Mouse (Mus musculus): ENCODE results near the gene Tent5d. TPM values are rescaled to one million over a fixed set of nuclear protein-coding genes. Genes with fewer than 3 reads are reported as not detected.

Gene Tent5d
- total and polyA plus RNA-seq, 3 experiments: 2.0 to 2.2 TPM; not detected in 1

GRCm38 (mm10) chrX:107790136-107790535 is 2.3 kb upstream of the Tent5d start:
- Histone ChIP-seq H3K9me3 (replicated peaks; ENCODE audit: insufficient read depth, low read length) (no peaks in the 10 kb centered on the region), H3K79me2 (ENCODE audit: control insufficient read depth, insufficient read depth, low read length, poor library complexity) (no peaks in the 10 kb centered on the region), H3K9ac (ENCODE audit: control insufficient read depth, low read depth, low read length, poor library complexity, severe bottlenecking) (no peak overlapping the region), H3K36me3 (ENCODE audit: control insufficient read depth in 1 of 2, insufficient read depth in 2 of 2, low read length in 2 of 2) (peaks cover 10 to 54% of the 10 kb centered on the region in 2 experiments), H3K4me1 (ENCODE audit: control insufficient read depth in 1 of 2, insufficient read depth in 2 of 2, low read length in 2 of 2) (peaks cover 0 to 8% of the 10 kb centered on the region in 2 experiments; a peak in 2 of 4 replicates), H3K4me3 (ENCODE audit: control insufficient read depth in 1 of 2, insufficient read depth in 1 of 2, low read depth in 2 of 2, low read length in 2 of 2) (no peak overlapping the region), H3K27me3 (ENCODE audit: control insufficient read depth in 1 of 2, insufficient read depth in 2 of 2, low read length in 2 of 2) (no peaks in the 10 kb centered on the region), H3K27ac (ENCODE audit: control insufficient read depth, low read depth, low read length) (no peak overlapping the region)
- TF ChIP-seq CHD1 (IDR thresholded peaks at IDR 0.05; ENCODE audit: low read depth, low read length): no peak
- no peak for TF ChIP-seq TBP (IDR thresholded peaks at IDR 0.05; ENCODE audit: low read depth, low read length)
- TF ChIP-seq USF1 (IDR thresholded peaks at IDR 0.05; ENCODE audit: low read depth, low read length): no peak
- TF ChIP-seq POLR2AphosphoS5 (IDR thresholded peaks at IDR 0.05; ENCODE audit: borderline replicate concordance, low read depth, low read length): no peak
- no peak for TF ChIP-seq TCF12 (IDR thresholded peaks at IDR 0.05; ENCODE audit: low read depth, low read length)
- TF ChIP-seq HCFC1 (IDR thresholded peaks at IDR 0.05; ENCODE audit: low read depth, low read length): no peak
- TF ChIP-seq NELFE (IDR thresholded peaks at IDR 0.05; ENCODE audit: low read depth, low read length): no peak
- TF ChIP-seq KAT2A (conservative IDR thresholded peaks at IDR 0.05; ENCODE audit: low read depth, low read length): no peak
- TF ChIP-seq POLR2A (IDR thresholded peaks at IDR 0.05; ENCODE audit: control insufficient read depth in 1 of 2, insufficient read depth in 1 of 2, low read depth in 1 of 2, low read length in 2 of 2, poor library complexity in 1 of 2): no peak
- DNase-seq (ENCODE audit: low read depth, low spot score): no peak

- no peaks in the 10 kb centered on the region for H3K79me2 ChIP-seq (ENCODE audit: control insufficient read depth, insufficient read depth, low read length, poor library complexity)
- H3K4me1 ChIP-seq (ENCODE audit: control insufficient read depth in 1 of 2, insufficient read depth in 2 of 2, low read length in 2 of 2): peaks cover 4 to 15% of the 10 kb centered on the region in 2 experiments; a peak in 3 of 4 replicates
- H3K27ac ChIP-seq (ENCODE audit: control insufficient read depth, low read depth, low read length): no peak overlapping the region
- peaks cover 17 to 49% of the 10 kb centered on the region in 2 experiments for H3K36me3 ChIP-seq (ENCODE audit: control insufficient read depth in 1 of 2, insufficient read depth in 2 of 2, low read length in 2 of 2)
- no peak overlapping the region for H3K9ac ChIP-seq (ENCODE audit: control insufficient read depth, low read depth, low read length, poor library complexity, severe bottlenecking)
- H3K27me3 ChIP-seq (ENCODE audit: control insufficient read depth in 1 of 2, insufficient read depth in 2 of 2, low read length in 2 of 2): no peaks in the 10 kb centered on the region
- H3K9me3 ChIP-seq (replicated peaks; ENCODE audit: insufficient read depth, low read length): no peaks in the 10 kb centered on the region
- H3K4me3 ChIP-seq (ENCODE audit: control insufficient read depth in 1 of 2, insufficient read depth in 1 of 2, low read depth in 2 of 2, low read length in 2 of 2): no peak overlapping the region
- DNase-seq (ENCODE audit: low read depth, low spot score): peak; percentile 63
- TF ChIP-seq ETS1 (IDR thresholded peaks at IDR 0.05; ENCODE audit: low read depth, low read length) (no peak), MAZ (IDR thresholded peaks at IDR 0.05; ENCODE audit: low read depth, low read length) (no peak), ZNF384 (IDR thresholded peaks at IDR 0.05; ENCODE audit: low read depth, low read length) (peak; percentile 89), MYC (IDR thresholded peaks at IDR 0.05; ENCODE audit: low read depth, low read length) (no peak), MAX (IDR thresholded peaks at IDR 0.05; ENCODE audit: low read length) (no peak), POLR2A (IDR thresholded peaks at IDR 0.05; ENCODE audit: control insufficient read depth in 1 of 2, insufficient read depth in 1 of 2, low read depth in 1 of 2, low read length in 2 of 2, poor library complexity in 1 of 2) (no peak), ELF1 (IDR thresholded peaks at IDR 0.05; ENCODE audit: low read depth, low read length) (no peak), ZMIZ1 (IDR thresholded peaks at IDR 0.05; ENCODE audit: low read depth, low read length) (no peak), MXI1 (IDR thresholded peaks at IDR 0.05; ENCODE audit: low read depth, low read length) (no peak), MEF2A (IDR thresholded peaks at IDR 0.05; ENCODE audit: extremely low read depth, insufficient replicate concordance, low read depth, low read length, poor library complexity, severe bottlenecking) (no peak), GABPA (IDR thresholded peaks at IDR 0.05; ENCODE audit: low read depth, low read length) (no peak), MYB (IDR thresholded peaks at IDR 0.05; ENCODE audit: low read depth, low read length) (no peak), EP300 (IDR thresholded peaks at IDR 0.05; ENCODE audit: low read depth in 1 of 2, low read length in 2 of 2) (peak; percentile 69 to 78; a peak in 3 of 4 replicates), E2F4 (IDR thresholded peaks at IDR 0.05; ENCODE audit: borderline replicate concordance, low read depth, low read length) (no peak), SMC3 (IDR thresholded peaks at IDR 0.05; ENCODE audit: low read depth, low read length) (peak; percentile 56), BHLHE40 (IDR thresholded peaks at IDR 0.05; ENCODE audit: borderline replicate concordance, low read depth, low read length) (no peak), SIN3A (IDR thresholded peaks at IDR 0.05; ENCODE audit: low read length) (peak; percentile 52; the same call in 1 of the 2 replicates), RCOR1 (IDR thresholded peaks at IDR 0.05; ENCODE audit: low read depth, low read length) (no peak; the same call in 1 of the 2 replicates), JUND (IDR thresholded peaks at IDR 0.05; ENCODE audit: low read depth, low read length) (no peak), GATA1 (IDR thresholded peaks at IDR 0.05; ENCODE audit: low read depth, low read length) (peak; percentile 68; the same call in 1 of the 2 replicates), CTCF (IDR thresholded peaks at IDR 0.05 in 2 of 3, conservative IDR thresholded peaks at IDR 0.05 in 1 of 3; ENCODE audit: control insufficient read depth in 1 of 3, insufficient read depth in 1 of 3, low read depth in 2 of 3, low read length in 3 of 3, poor library complexity in 1 of 3, severe bottlenecking in 1 of 3) (peak; percentile 3 to 57 (median 40); a peak in 4 of 6 replicates), CHD1 (IDR thresholded peaks at IDR 0.05; ENCODE audit: low read depth, low read length) (peak; percentile 58; the same call in 1 of the 2 replicates), CHD2 (IDR thresholded peaks at IDR 0.05; ENCODE audit: low read length) (no peak), HCFC1 (IDR thresholded peaks at IDR 0.05; ENCODE audit: low read depth, low read length) (no peak), TAL1 (IDR thresholded peaks at IDR 0.05; ENCODE audit: low read length) (no peak)
Measured at GRCm38 (mm10) chrX:107790750-107791493, 1.5 kb upstream of the Tent5d start.
